Mouse (Mus musculus) A20 (cell line): ENCODE results near the gene Rnf187.

Experiments used
- DNase-seq: peaks from one replicate; pipeline ENCODE4 v3.0.0-alpha.2; 2011; ENCODE audit warnings: low read depth, low spot score

The Rnf187 gene

GRCm38 (mm10) chr11:58947798-58948528, 9.2 kb upstream of the Rnf187 start:
- DNase-seq = no peak

DNA sequence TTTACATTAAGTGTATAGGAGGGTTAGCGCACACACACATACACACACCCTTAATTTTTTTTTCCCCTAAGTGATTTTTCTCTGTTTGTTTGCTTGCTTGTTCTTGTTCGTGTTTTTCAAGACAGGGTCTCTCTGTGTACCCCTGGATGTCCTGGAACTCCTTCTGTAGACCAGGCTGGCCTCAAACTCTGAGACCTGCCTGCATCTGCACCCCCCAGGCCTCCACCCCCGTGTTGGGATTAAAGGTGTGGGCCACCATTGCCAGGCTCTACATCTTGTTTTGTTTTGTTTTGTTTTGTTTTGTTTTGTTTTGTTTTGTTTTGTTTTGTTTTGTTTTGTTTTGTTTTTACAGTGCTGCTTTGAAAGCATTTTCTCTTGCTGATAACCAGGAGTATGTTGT, 8.6 kb upstream of the Rnf187 start:
- DNase-seq = no peak

DNA sequence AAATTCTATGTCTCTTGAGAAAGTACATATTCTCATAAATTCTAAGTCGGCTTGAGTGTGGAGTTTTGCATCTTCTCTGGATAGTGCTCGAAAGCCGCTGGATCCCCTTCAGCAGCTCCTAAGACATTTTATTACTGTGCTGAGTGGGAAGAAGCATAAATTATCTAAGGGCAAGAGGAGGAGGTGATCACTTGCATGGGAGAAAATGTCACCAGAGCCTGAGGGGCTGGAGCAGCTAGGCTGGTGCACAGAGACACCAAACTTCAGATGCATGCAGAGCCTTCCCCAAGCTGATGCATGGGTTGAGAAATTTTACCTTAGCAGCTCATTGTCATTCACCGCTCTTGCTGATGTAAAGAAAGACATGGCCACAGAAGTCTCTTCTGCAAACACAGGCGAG, 5.4 kb upstream of the Rnf187 start:
- no peak for DNase-seq

GRCm38 (mm10) chr11:58939088-58939439, 348 bp upstream of the Rnf187 start:
- DNase-seq = no peak

DNA sequence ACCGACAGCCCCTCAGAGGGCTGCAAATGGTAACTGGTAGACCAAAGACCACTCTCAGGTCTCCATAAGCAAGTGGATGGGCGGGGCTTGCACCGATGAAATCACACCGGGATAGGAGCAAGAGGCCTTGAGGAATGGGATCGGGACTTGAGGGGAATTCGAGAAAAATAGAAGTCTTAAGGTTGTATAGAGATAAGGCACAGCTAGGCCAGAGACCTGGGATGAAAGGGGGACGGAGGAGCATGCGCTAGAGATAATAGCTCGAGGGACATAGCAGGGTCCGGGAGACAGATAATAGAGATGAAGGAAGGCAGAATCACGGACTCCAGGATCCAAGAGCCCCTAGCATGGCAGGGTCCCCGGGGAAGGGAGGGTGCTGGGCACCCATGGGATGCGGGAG, 807 bp downstream of the Rnf187 start:
- no peak for DNase-seq

GRCm38 (mm10) chr11:58931576-58931975, 7.1 kb downstream of the Rnf187 start:
- peak; percentile 22 for DNase-seq

DNA sequence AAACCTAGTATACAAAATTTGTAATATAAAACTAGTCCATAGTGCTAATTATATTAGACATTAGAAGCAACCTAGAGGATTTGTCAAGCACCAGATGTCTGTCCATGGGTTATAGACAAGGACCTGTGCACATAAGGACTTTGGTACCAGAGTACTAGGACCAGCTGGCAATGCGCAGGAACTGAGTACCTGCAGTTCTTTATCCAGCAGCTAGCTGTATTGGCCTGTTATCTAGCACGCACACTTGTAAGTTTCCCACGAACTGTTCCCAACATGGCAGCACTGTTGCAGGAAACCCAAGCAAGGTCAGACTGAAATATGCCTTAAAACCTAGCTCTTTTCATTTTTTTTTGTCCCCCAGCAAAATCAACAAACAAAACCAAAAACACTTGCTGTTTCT, 8.5 kb downstream of the Rnf187 start:
- DNase-seq = no peak

GRCm38 (mm10) chr11:58929641-58930040, 9.1 kb downstream of the Rnf187 start:
- no peak for DNase-seq

- DNase-seq = no peak
Observed at GRCm38 (mm10) chr11:58929055-58929454, 9.7 kb downstream of the Rnf187 start.

GRCm38 (mm10) chr11:58927790-58928651, 10.7 kb downstream of the Rnf187 start:
- peak; percentile 86 for DNase-seq

GRCm38 (mm10) chr11:58927053-58927452, 11.7 kb downstream of the Rnf187 start:
- DNase-seq = no peak

- no peak for DNase-seq
Observed at GRCm38 (mm10) chr11:58926651-58927050, 12.1 kb downstream of the Rnf187 start.

DNA sequence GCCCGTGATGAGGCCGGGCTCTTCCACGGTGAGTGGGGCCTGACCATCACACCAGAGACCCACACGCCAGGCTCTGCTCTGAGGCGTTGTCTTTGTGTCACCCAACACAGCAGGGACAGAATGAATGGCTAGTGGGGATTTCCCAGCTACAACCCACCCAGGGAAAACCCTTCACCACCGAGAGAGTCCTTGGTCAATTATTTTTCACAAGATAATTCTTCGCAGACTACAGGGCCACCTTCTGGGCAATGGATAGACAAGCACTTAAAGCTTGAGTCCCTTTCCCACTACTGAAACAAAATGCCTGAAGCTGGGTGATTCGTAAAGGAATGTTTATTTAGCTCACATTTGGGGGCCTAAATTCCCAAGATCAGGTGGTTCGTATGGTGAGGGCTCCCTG, 16.3 kb downstream of the Rnf187 start:
- no peak for DNase-seq

GRCm38 (mm10) chr11:58918759-58919158, 20.0 kb downstream of the Rnf187 start:
- no peak for DNase-seq

- no peak for DNase-seq
Observed at GRCm38 (mm10) chr11:58917745-58918366, 20.9 kb downstream of the Rnf187 start, which contains the start of gene Btnl10. Gene Btnl10 (plus strand): TSS chr11:58917908.

DNA sequence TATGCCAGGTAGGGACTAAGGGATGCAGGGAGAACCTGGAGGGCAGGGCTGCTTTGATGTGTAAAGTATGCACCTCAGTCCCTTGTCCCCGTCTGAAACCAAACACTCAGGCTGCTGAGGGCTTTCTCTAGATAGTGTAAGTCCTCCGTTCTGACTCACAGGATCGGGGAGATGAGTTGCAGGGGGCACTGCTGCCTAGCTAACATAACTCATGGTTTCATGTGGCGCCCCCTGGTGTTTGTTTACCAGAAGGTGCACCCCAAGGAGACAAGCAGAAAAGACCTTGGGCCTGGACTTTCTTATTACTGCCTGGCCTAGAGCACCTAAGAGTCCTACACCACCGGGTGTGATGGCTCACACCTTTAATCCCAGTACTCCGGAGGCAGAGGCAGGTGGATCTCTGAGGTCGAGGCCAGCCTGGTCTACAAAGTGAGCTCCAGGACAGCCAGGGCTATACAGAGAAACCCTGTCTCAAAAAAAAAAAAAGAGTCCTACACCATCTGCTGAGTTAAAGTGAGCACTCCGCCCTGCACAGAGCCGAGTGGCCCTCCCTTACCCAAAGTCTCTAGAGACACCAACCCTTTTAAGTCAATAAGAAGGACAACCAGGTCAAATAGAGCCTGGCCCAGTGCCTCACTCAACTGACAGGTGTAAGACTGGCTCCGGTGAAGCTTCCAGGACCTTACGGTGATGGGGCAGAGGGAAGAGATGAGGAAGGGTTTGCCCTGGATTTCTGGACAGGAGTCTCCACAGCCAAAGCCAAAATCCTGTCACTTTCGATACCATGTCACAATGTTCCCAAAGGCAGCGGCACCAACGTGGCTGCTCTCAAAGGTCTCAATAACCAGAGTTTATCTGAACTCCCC, 21.6 kb downstream of the Rnf187 start:
- DNase-seq = peak; percentile 76

GRCm38 (mm10) chr11:58914461-58915028, 24.2 kb downstream of the Rnf187 start:
- DNase-seq = peak; percentile 53

GRCm38 (mm10) chr11:58913776-58914175, 24.9 kb downstream of the Rnf187 start:
- no peak for DNase-seq

DNA sequence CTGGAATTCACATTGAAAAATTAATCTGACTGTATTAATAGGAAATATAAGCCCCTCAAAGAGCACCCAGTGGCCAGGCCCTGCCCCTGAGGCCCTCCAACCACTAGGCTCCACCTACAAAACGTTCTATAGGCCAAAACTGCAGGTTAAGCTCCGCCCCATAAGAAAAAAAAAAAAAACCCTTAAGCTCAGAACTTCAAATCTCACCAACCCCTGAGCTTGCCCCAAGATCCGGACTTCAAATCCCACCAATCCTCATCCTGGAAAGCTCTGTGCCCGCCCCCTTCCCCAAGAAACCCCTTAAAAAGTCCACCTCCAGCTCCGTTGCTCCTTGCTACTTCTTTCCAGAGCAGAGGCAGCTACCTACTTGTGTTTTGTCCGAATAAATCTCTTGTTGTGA, 33.9 kb downstream of the Rnf187 start:
- peak; percentile 80 for DNase-seq

GRCm38 (mm10) chr11:58904410-58904718, 34.4 kb downstream of the Rnf187 start:
- DNase-seq = no peak
